Comparison of ENCODE assay signal across 14 mouse cellular contexts in the genomic region with DNA sequence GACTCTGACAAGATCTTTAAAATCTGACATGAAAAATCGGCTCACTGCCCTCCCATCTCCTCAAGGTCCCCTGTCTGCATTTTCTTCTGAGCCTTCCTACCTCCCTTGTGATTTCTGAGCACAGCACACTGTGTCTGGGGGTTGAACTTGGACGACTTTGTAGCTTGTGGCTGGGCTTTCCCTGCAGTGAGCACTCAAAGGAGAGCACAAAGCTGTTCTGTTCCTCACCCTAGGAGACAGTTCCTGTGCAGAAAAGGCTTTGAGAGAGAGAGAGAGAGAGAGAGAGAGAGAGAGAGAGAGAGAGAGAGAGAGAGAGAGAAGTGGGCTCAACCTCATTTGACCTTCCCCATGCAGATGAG.
A peak's percentile ranks its signal among the peaks of the same experiment; 100 is the strongest.
DNase-seq lines count a peak whose midpoint lies in the region; ATAC-seq lines count a peak whose summit lies in the region.
"Had no signal": no experiment of that assay in that cellular context is flagged by ENCODE, and none has a peak within 500 bp of the region (broad histone marks: within the 10 kb centered on the region; RNA-seq: fewer than 3 reads in every experiment).

No protein-coding gene starts in this region.

- peaks cover 9% of the 10 kb centered on the region; the same call in 1 of the 2 replicates for H3K27me3 ChIP-seq in midbrain, embryonic 13.5 days
- no peaks in the 10 kb centered on the region; the same call in none of the 2 replicates for H3K27me3 ChIP-seq in midbrain, embryonic 10.5 days (ENCODE audit: low read depth, poor library complexity, severe bottlenecking)
- no peaks in the 10 kb centered on the region for H3K27me3 ChIP-seq in forebrain, embryonic 14.5 days (replicated peaks; ENCODE audit: control insufficient read depth, insufficient read depth, low read length)
- no peaks in the 10 kb centered on the region for H3K27me3 ChIP-seq in midbrain, embryonic 16.5 days (ENCODE audit: control insufficient read depth, insufficient read depth, low read depth, low read length)
- H3K27me3 ChIP-seq: liver, embryonic 12.5 days had no signal

- H3K4me3 ChIP-seq in midbrain, embryonic 13.5 days (replicated peaks) = no peak overlapping the region
- no peak overlapping the region for H3K4me3 ChIP-seq in midbrain, embryonic 10.5 days
- no peak overlapping the region for H3K4me3 ChIP-seq in forebrain, embryonic 14.5 days (ENCODE audit: low read depth, low read length)
- H3K4me3 ChIP-seq in midbrain, embryonic 16.5 days (ENCODE audit: low read depth, low read length) = no peak overlapping the region
- H3K4me3 ChIP-seq: embryonic facial prominence, embryonic 13.5 days; liver, embryonic 12.5 days; neural tube, embryonic 12.5 days had no signal

- H3K4me1 ChIP-seq in midbrain, embryonic 13.5 days (replicated peaks) = peaks cover 30% of the 10 kb centered on the region
- H3K4me1 ChIP-seq in midbrain, embryonic 10.5 days = peaks cover 27% of the 10 kb centered on the region
- H3K4me1 ChIP-seq in forebrain, embryonic 14.5 days (ENCODE audit: control insufficient read depth, insufficient read depth, low read length) = peaks cover 13% of the 10 kb centered on the region; the same call in 1 of the 2 replicates
- H3K4me1 ChIP-seq in midbrain, embryonic 16.5 days (ENCODE audit: control insufficient read depth, insufficient read depth, low read length) = peaks cover 11% of the 10 kb centered on the region

- ATAC-seq in midbrain, embryonic 13.5 days = peak; percentile 53
- ATAC-seq in forebrain, embryonic 14.5 days = 0 out of 2 replicates have a peak, but pooled peaks have one; percentile 52
- peak; percentile 61; the same call in 1 of the 2 replicates for ATAC-seq in midbrain, embryonic 16.5 days
- ATAC-seq: inflammation-experienced regulatory T-cells, adult 6 months; liver, embryonic 12.5 days had no signal

- H3K36me3 ChIP-seq in midbrain, embryonic 13.5 days = no peaks in the 10 kb centered on the region
- H3K36me3 ChIP-seq in midbrain, embryonic 10.5 days = no peaks in the 10 kb centered on the region
- no peaks in the 10 kb centered on the region for H3K36me3 ChIP-seq in forebrain, embryonic 14.5 days (ENCODE audit: control insufficient read depth, insufficient read depth, low read length)
- H3K36me3 ChIP-seq in midbrain, embryonic 16.5 days (ENCODE audit: control insufficient read depth, insufficient read depth, low read length) = no peaks in the 10 kb centered on the region
- H3K36me3 ChIP-seq: embryonic facial prominence, embryonic 13.5 days; liver, embryonic 12.5 days; neural tube, embryonic 12.5 days had no signal

- no peak for DNase-seq in midbrain, embryonic 10.5 days (ENCODE audit: low spot score)
- DNase-seq in brain, embryonic 18.5 days (ENCODE audit: low read depth, low spot score) = peak; percentile 8
- no peak for DNase-seq in forebrain, embryonic 14.5 days (ENCODE audit: low spot score)
- DNase-seq in embryo, embryonic 9.5 days (ENCODE audit: extremely low spot score) = no peak
- no peak for DNase-seq in c-Kit-positive CD71-positive TER-119-positive erythroid progenitor cells, embryonic 14.5 days (ENCODE audit: low spot score)
- DNase-seq in spleen, postnatal 10 days (ENCODE audit: low spot score in 2 of 2) = no peak
- DNase-seq: right cerebral cortex, postnatal 14 days; thymus, postnatal 14 days had no signal

- no peak overlapping the region for H3K9ac ChIP-seq in midbrain, embryonic 13.5 days (replicated peaks)
- H3K9ac ChIP-seq in forebrain, embryonic 14.5 days (ENCODE audit: low read length) = no peak overlapping the region
- no peak overlapping the region for H3K9ac ChIP-seq in midbrain, embryonic 16.5 days (ENCODE audit: low read depth, low read length)
- H3K9ac ChIP-seq: embryonic facial prominence, embryonic 13.5 days; liver, embryonic 12.5 days had no signal

- no peak overlapping the region for H3K4me2 ChIP-seq in midbrain, embryonic 13.5 days (replicated peaks)
- no peak overlapping the region for H3K4me2 ChIP-seq in forebrain, embryonic 14.5 days (ENCODE audit: low read length)
- H3K4me2 ChIP-seq in midbrain, embryonic 16.5 days (ENCODE audit: low read length) = peak overlapping the region; percentile 51; the same call in 1 of the 2 replicates
- H3K4me2 ChIP-seq: embryonic facial prominence, embryonic 13.5 days; liver, embryonic 12.5 days had no signal

- WGBS in midbrain, embryonic 13.5 days = 20% methylated on average over 2 of the region's 2 CpGs
- 46% methylated on average over 2 of the region's 2 CpGs for WGBS in midbrain, embryonic 10.5 days
- 6% methylated on average over 2 of the region's 2 CpGs for WGBS in forebrain, embryonic 14.5 days
- 22% methylated on average over 2 of the region's 2 CpGs for WGBS in midbrain, embryonic 16.5 days

- H3K27ac ChIP-seq in midbrain, embryonic 13.5 days = no peak overlapping the region
- H3K27ac ChIP-seq in midbrain, embryonic 10.5 days (replicated peaks) = no peak overlapping the region
- no peak overlapping the region for H3K27ac ChIP-seq in forebrain, embryonic 14.5 days (ENCODE audit: low read depth, low read length)
- H3K27ac ChIP-seq in midbrain, embryonic 16.5 days (ENCODE audit: low read length) = peak overlapping the region; percentile 13; the same call in 1 of the 2 replicates
- H3K27ac ChIP-seq: embryonic facial prominence, embryonic 13.5 days; liver, embryonic 12.5 days; neural tube, embryonic 12.5 days had no signal

- H3K9me3 ChIP-seq in midbrain, embryonic 13.5 days = no peaks in the 10 kb centered on the region
- no peaks in the 10 kb centered on the region for H3K9me3 ChIP-seq in midbrain, embryonic 10.5 days (replicated peaks)
- no peaks in the 10 kb centered on the region for H3K9me3 ChIP-seq in forebrain, embryonic 14.5 days (replicated peaks; ENCODE audit: control insufficient read depth, low read length)
- no peaks in the 10 kb centered on the region for H3K9me3 ChIP-seq in midbrain, embryonic 16.5 days (replicated peaks; ENCODE audit: control insufficient read depth, low read length, poor library complexity, severe bottlenecking)
- H3K9me3 ChIP-seq: embryonic facial prominence, embryonic 13.5 days; liver, embryonic 12.5 days; neural tube, embryonic 12.5 days had no signal
